Mouse (Mus musculus): ENCODE data around the gene Sox2.

The Sox2 gene

DNA sequence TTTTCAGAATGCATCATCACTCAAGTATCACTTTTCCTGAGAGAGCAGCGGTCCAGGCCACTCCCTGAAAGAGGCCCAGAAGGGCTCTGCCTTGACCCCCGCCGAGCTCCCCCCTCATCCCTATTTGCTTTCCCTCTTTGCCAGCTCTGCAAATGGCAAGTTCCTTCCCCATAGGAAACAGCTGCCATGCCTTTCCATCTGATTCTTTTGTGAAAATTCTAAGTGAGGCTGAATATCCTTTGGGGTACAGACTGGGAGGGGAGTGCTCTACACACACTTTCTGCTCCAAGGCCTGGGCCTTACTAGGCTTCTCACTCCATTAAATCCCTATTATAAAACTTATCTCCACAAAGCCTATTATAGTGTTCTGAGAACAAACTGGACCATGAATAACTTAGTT is 29.7 kb downstream of the Sox2 start:
- in situ Hi-C loops (cut with MboI, MseI) = no loop called here

DNA sequence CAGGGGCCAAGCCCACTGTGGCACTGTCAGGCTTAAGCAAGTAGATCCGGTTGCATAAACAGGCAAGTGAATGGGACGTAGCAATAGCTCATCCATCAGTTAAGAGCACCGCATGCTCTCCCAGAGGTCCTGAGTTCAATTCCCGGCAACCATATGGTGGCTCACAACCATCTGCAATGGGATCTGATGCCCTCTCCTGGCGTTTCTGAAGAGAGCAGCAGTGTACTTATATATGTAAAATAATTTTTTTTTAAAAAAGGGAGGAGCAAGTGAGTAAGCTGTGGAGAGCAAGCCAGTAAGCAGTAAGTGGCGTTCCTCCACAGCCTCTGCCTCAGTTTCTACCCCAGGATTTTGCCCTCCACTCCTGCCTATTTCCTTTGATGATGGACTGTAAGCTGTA is 37.9 kb downstream of the Sox2 start:
- in situ Hi-C loops (cut with MboI, MseI) = no loop called here

GRCm38 (mm10) chr3:34691703-34692393 is 41.6 kb downstream of the Sox2 start:
- in situ Hi-C loops (cut with MboI, MseI) = no loop called here

- in situ Hi-C loops (cut with MboI, MseI) = no loop called here
Observed at GRCm38 (mm10) chr3:34692394-34692745, 42.2 kb downstream of the Sox2 start.
